Mouse (Mus musculus): Measurements from ENCODE around the gene B3gnt7.
A peak's percentile ranks its signal among the peaks of the same experiment; 100 is the strongest.
"Not testable (repeated sequence)": the region's sequence is repeated elsewhere in the genome, so short reads cannot be mapped to it uniquely, and the experiment has no call there.

The B3gnt7 gene

DNA sequence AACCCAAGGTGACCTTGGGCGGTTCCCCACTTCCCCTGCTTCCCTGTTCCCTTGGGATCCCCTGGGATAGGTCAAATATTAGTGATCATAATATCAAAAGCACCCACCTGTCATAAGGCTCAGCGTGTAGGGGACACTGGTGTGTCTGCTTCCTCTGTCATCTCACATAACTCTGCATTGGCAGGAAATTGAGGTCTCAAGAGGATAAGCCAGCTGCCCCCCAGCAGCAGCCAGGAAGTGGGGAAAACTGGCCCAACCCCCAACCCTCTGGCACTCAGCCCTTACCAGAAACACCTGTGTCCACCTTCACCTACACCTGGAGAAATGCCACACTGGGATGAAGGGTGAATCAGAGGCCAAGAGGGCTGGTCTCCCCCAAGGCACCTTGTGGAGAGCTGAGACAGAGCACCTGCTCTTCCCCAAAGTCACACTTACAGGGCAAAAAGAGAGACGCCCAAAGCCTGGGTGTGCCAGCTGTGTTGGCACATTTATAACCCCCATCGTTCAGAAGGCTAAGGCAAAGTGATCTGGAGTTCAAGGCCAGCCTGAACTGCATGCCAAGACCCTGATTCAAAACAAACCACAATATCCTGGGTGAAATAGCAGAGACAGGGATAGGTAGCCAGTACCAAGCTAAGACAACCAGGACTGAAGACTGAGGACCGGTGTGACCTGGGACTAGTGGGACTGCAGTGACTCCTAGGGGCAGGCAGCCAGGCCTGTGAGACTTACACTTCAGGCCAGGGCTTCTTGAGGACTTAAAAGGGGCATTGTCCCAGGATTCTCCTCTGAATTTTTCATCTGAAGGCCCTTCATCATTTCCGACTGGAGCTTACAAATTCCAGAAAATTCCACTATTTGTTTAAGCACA is 1.2 kb upstream of the B3gnt7 start:
- DNase-seq (ENCODE audit: extremely low spot score, low read depth, low spot score): no peak

DNA sequence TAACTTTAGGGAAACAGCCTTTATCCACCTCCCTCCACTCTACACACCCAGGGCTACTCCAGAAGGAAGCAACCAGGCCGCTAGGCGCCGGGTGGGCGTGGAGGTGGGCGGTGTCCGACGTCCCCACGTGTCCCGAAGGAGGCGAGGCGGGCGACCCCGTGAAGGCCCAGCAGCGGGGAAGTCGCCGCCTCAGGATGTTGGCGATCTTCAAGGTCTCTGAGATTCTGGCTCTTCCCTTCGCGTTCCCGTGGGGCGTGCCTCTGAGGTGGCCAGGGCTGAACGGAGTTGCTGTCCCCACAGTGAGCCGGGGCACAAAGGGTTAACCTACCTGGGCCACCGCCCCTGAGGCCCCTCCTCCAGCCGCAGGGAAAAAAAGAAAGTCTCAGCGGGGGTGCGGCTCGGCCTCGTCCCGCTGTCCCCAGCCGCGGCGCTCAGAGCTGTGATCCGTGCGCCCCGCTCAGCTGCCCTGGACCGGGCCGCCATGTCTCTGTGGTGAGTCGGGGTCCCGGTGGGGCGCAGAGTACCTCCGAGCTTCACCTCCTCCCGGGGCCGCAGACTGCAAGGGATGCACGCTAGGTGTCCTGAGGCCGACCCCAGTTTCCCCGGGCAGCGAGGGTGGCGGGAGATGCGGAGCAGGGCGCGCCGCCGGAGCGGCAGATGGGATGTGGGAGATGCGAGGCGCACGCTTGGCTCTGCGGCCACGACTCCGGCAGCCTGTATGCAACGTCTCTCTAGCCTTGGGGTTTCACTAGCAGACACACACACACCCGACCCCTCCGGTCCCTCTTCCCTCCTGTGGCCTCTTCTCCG is 636 bp downstream of the B3gnt7 start:
- no peak for DNase-seq (ENCODE audit: extremely low spot score, low read depth, low spot score)

DNA sequence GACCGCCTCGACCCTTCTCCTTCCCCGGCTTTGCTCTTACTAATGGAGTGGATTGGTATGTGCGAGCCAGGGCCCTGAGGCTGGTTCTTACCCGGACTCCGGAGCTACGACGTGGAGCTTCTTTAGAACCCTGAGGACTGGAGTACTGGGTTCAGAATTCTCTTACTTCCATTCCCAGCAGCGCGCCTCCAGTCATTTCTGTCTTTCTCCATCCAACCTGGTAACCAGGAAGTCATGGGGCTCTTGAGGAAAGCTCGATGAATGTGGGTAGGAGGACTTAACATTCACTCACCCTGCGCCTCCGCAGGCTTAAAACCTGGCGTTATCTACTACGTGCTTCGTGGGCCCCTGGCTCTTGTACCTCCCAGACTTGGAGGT is 1.2 kb downstream of the B3gnt7 start:
- no peak for DNase-seq (ENCODE audit: extremely low spot score, low read depth, low spot score)

DNA sequence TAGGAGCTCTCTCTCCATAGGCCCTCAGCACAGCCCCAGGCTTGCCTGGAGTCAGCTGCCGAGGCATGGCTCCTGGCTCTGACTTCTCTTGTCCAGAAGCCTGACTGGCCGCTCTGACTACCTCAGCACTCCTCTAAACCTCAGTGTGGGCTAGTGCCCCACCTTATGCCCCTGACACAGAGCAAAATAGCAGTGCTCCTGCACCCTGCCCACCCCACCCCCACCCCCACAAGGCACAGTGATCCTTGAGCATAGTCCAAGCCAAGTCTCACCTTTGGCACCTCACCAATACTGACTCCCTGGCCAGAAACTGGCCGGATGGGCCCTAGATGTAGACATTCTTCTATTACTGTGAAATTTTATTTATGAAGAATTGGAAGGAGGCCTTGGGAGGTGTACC is 4.1 kb downstream of the B3gnt7 start:
- DNase-seq (ENCODE audit: extremely low spot score, low read depth, low spot score): no peak

DNA sequence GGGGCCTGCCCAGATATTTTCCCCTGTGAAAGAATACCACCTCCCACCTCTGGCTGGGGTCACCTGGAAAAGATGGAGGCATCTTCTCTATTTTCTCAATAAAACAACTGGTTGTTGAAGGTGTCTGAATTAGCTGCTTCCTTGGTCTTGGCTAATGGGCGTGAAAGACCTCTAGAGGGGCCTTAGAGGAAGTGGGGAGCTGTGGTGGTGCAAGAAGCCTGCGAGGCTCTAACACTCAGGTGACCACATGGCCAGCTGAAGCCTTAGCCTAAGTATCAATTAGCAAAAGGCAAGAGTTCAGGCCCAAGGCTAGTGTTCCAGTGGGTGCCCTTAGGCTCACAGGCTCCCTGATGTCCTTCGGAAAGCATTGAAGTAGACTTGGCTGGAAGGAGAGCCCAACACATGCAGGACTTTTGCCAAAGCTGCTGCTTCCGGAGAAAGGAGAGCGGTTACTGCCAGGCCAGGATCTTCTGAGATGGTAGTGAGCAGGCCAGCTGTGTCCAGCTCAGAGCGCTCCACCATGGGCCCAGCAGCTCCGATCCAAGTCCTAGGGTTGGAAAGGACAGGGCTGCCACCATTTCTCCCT is 4.6 kb downstream of the B3gnt7 start:
- no peak for DNase-seq (ENCODE audit: extremely low spot score, low read depth, low spot score)

DNA sequence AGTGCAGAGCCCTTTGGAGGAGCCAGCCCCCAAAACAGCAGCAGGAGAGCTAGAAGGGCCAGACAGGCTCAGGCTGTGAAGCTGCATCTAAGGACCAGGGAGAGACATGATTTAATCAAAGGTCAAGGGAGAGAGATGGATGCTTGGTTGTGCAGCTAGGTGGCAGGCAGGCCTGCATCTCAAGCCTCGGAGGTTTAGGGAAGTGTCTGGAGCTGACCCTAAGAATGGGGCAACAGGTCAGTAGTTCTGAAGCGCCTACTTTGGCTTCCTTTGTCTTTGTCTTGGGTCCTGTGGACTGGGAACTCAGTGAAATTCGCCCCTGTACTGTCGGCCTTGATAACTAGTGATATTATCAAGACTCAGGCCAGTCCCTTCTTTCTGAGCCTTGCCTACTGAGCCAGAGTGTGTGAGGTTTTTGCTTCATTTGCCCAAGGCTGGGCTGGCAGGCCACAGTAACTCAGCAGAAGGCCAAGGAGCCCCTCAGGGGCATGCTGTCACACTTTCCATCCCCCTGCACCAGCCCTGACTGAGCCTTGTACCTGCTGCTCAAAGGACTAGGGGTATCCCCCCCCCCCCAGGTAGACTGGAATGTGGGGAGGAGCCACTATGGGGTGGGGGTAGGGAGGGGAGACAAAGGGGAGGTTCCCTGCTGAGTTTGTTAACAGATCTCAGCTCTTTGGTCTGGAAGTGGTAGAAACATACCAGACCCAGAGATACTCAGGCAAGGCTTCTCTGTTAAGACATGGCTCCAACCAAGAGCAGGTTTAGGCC is 5.4 kb downstream of the B3gnt7 start:
- no peak for DNase-seq (ENCODE audit: extremely low spot score, low read depth, low spot score)

DNA sequence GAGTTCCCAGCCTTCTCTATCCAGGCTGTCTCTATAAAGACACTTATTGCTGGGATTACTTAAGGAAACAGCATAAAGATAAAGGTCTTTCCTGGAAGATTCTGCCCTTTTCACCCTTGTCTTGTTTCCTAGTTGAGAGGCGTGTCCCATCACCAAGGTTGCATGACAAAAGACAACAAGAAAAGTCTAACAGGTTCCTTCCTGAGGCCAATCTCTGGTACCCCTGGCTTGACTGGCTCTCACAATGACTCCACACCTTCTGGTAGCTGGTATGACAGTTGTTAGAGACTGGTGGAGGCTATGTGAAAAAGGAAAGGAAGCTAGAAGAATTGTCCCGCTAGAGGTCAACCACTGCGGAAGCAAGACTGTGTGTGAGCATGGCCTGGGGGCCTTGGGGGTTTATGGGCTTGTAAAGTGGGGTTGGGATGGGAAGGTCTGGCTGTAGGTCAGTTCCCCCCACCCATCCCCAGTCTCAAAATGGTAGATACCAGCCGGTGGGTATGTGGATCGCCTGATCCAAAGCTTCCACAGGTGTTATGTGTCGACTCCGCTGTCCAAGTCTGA is 6.7 kb downstream of the B3gnt7 start:
- no peak for DNase-seq (ENCODE audit: extremely low spot score, low read depth, low spot score)

DNA sequence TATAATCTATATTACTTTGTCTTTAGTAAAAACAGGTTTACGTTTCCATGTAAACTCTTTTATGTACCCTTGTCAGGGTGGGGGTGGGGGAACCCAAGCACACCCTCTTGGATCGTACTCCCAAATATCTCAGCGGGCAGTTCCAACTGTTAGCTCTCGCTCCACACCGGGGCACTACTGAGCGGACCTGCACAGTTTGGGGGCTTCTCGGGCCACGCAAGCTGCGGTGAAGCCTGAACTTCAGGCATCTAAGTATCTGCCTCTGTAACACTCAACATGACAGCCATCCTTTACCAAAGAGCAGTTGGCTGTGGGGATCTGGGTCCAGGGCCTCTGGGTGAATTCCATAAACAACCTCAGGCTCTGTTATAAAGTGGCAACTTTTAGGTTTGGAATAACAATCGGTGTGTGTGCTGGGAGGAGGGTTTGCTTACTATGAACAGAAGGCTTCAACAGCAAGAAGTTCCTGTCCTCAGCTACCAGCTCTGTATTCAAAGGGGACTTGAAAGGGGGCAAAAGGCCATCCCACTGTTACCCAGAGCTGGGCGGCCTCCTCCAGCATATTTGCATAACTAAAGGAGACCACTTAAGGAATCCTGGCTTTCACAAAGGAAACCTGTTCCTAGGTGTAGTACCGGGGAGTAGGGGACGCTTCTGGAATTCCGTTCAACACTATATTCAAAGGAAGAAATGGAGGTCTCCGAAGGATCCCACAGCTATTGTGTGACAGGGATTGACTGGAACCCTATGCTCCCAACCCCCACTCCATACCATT is 8.1 kb downstream of the B3gnt7 start:
- no peak for DNase-seq (ENCODE audit: extremely low spot score, low read depth, low spot score)

DNA sequence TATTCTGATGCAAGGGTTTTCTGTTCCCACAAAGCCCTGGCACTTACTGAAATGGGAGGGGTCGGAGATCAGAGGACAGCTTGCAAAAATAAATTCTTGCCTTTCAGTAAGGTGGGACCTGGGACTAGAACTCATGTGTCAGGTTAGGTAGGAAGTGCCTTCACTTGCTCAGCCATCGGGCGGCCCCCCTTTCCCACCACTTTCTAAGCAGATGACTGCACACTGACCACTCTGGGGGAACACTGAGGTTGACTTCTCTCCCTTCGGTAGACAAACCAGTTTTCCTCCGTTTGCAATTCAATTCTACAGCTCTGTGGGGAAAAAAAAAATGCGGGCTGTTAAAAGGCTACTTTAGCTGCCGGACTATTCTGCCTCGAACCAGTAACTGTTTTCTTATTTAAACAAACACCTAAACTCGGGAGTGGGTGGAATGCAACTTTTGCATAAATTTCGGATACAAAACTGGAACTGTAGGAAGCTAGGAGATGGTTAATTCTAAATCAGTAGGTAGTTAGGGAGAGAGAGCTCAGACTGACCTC is 8.9 kb downstream of the B3gnt7 start:
- no peak for DNase-seq (ENCODE audit: extremely low spot score, low read depth, low spot score)

DNA sequence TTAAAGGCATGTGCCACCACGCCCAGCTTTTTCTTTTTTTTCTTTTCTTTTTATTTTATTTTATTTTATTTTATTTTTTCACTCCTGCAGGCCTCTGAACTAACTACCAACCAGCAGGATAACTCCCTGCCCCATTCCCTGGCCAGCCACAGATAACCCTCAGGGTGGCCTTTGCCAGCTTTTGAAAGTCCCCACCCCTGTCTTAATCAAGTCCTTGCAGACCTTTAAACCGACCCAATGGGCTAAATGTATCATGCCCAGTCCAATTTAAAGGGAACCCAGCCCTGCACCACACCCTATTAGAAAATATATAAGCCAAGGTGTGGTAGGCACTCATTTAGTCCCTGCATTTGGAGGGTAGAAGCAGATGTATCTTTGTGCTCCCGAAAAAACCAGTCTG is 9.6 kb downstream of the B3gnt7 start:
- DNase-seq (ENCODE audit: extremely low spot score, low read depth, low spot score): no peak

DNA sequence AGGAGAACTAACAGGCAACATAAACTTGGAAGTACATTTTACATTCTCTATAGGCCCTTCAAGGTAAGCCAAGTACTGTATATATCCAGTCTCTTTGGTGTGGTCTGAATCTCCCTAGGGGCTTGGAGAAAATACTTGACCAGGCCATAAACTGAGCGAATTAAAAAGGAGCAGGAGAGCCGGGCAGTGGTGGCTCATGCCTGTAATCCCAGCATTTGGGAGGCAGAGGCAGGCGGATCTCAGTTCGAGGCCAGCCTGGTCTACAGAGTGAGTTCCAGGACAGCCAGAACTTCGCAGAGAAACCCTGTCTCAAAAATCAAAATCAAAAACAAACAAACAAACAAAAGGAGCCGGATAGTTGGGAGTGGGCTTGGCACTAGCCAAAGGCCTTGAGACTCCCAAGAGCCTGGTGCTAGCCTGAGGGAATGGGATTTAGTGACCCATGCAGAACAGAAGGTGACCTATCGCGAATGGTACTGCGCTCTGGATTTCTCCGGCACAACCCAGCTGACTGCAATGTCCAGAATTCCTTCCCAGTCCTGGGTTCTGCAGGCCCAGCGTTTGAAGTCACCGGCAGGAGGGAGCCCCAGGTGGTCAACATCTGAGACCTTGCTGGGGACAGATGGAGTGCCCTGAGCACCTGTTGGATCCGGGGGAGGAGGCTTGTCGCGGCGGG is 10.6 kb downstream of the B3gnt7 start:
- DNase-seq (ENCODE audit: extremely low spot score, low read depth, low spot score): no peak

DNA sequence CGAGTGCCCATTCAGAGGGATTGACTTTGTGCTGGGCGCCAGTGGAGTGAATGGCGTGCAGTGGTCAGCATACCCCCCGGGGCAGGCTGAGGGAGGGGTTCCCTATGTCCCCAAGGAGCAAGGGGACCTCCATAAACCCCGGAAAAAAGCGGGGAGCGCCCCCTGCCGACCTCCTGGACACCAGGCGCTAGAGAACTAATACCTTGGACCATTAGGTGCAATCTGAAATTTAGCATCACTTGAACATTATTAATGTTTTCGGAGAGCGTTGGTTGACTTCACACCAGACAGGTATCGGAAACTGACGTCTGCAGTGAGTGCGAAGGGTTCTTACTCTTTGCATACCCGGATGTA is 11.1 kb downstream of the B3gnt7 start:
- no peak for DNase-seq (ENCODE audit: extremely low spot score, low read depth, low spot score)

DNA sequence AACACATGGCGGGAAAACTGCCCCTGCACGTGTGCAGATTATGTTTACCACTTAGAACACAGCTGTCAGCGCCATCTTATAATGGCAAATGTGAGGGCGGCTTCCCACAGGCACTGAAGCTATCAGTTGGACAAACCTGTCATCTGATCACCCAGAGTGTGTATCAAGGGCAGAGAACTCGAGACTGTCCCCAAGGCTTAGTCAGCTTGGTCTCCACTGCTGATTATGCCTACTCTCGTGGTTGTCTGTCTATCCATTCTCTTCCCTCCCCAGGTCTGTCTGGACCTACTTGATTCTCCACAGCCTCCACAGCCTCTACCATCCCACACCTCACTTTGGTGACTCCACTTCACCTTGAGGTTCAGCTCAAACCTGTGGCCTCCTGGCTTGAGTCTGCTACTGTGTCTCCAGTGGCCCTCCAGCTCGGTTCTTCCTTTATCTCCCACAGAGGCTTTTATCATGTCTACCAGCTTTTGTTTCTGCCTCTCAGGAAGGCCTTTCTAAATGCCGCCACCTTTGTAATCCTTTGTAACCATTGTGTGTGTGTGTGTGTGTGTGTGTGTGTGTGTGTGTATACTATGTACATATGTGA is 18.3 kb downstream of the B3gnt7 start:
- DNase-seq (ENCODE audit: extremely low spot score, low read depth, low spot score): no peak

DNA sequence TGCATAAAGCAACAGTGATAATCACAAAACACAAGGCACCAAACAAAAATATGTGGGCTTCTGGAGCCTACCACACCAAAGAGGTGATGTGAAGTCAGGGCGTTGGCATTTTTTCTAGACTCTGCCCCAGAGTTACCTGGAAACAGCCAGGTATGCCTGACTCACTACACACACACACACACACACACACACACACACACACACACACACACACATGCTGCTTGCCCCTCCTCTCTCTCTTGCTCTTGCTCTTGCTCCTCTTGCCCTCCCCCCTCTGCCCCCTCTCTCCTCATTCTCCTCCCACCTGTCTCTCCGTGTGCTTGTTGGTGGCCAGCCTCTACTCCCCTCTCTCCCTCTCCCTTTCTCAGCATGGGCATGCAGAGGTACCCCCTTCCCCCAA is 33.7 kb downstream of the B3gnt7 start:
- DNase-seq (ENCODE audit: extremely low spot score, low read depth, low spot score): no peak

DNA sequence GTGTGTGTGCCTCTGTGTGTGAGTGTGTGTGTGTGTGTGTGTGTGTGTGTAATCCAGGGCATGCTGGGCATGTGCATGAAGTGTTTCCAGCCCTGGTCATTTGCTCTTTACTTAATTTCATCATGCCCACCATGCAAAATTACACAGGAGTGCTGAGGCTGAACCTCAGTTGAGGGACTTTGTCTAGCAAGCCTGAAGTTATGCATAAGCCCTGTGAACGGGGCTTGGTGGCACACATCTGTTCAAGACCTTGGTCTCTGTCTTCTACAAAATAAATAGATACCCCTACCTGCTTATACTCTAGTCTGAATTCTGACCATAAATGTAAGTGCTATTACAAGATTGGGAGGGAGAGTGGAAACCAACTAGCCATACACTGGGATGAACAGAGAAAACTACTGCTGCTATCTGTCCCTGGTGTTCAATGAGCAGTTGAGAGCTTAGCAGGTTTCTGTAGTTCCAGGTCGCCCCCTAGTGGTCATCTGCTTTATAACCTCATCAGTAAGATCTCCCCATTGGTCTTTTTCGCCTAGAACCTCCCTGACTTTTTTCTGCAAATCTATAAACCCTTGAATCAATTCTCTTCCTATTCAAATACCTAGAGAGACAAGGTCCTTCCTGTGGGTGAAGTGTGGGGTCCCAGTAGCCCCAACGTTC is 36.7 kb downstream of the B3gnt7 start:
- DNase-seq (ENCODE audit: extremely low spot score, low read depth, low spot score): peak; percentile 81

DNA sequence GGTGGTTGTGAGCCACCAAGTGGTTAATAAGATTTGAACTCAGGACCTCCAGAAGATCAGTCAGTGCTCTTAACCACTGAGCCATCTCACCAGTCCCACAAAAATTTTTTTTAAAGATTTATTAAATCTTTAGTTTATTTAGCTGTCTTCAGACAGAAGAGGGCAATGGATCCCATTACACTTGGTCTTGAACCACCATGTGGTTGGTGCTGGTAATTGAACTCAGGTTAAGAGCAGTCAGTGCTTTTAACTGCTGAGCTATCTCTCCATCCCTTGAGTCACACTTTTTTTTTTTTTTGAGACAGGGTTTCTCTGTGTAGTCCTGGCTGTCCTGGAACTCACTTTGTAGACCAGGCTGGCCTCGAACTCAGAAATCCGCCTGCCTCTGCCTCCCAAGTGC is 38.5 kb downstream of the B3gnt7 start:
- not testable (repeated sequence) for DNase-seq (ENCODE audit: extremely low spot score, low read depth, low spot score)

DNA sequence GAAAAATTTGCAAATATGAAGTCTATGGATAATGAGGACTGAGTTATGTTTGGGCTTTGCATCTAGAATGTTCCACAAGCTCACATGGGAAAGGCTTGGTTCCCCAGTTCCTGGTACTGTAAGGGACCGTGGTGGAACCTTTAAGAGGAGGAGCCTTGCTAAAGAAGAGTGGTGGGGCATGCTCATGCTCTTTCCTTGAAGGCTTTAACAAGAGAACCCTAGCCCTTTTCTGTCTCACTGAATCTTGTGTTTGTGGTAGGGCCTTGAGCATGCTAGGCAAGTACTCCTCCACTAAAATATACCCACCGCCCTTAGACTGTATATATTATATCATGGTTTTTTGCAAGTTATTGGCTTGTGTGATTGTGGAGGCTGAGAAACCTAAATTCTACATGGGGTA is 39.7 kb downstream of the B3gnt7 start:
- no peak for DNase-seq (ENCODE audit: extremely low spot score, low read depth, low spot score)

DNA sequence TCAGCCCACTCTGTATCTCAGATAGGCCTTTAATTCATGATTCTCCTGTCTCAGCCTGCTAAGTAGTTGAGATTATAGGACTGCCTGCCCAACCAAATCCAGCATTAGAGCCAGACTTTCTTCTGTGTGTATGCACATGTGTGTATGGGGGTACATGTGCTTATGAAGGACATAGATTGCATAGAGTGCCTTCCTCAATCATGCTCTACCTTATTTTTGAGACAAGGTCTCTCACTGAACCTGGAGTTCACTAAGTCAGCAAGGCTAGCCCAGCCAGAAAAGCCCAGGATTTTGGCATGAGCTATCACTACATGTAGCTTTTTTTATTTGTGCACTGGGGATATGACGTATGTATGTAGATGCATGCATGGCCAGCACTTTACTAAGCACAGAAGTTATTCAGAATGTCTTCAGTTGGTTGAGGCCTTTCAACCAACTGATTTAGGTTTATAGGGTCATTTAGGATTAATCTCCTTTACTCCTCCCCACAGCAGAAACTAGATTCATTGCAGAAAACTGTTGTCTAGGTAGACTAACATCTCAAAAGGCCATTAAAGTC is 40.5 kb downstream of the B3gnt7 start:
- no peak for DNase-seq (ENCODE audit: extremely low spot score, low read depth, low spot score)

Measured in hindlimb bud, embryonic 11.5 days (tissue).